Mouse (Mus musculus) liver, embryonic 13.5 days (tissue): ENCODE measurements at regions not wholly inside any gene's neighbourhood (a gene's known extent, or its start where the extent isn't known, plus 50 kb on each side); places are given as distances from the start of the nearest gene placed in this dataset.
A peak's percentile ranks its signal among the peaks of the same experiment; 100 is the strongest.

Source experiments
- ATAC-seq: fragments of 200-750 bp; cut with Nextera tagmentation; 2 replicates; pipeline ENCODE4 v1.8.0; 2017; ENCODE audit warnings: low read depth, mild to moderate bottlenecking, moderate number of reproducible peaks, moderate library complexity
- DNase-seq: peaks from one replicate; pipeline ENCODE4 v3.0.0; 2022
- H3K27ac ChIP-seq: fragments of 300-500 bp; sonication (generic); 2 replicates; pipeline ENCODE4 v1.5.1; 2015; ENCODE audit warnings: moderate library complexity, mild to moderate bottlenecking, inconsistent platforms
- H3K27me3 ChIP-seq: fragments of 300-500 bp; sonication (generic); 2 replicates; pipeline ENCODE4 v1.6.1; 2015; ENCODE audit warnings: mild to moderate bottlenecking, inconsistent platforms
- H3K36me3 ChIP-seq: fragments of 300-500 bp; sonication (generic); 2 replicates; pipeline ENCODE4 v1.6.1; 2015; ENCODE audit warnings: mild to moderate bottlenecking, inconsistent platforms
- H3K4me1 ChIP-seq: fragments of 300-500 bp; sonication (generic); replicated peaks from 2 replicates; pipeline ENCODE4 v1.6.1; 2015; ENCODE audit warnings: inconsistent platforms
- H3K4me2 ChIP-seq: fragments of 300-500 bp; sonication (generic); 2 replicates; pipeline ENCODE4 v1.6.1; 2015; ENCODE audit warnings: inconsistent platforms, mild to moderate bottlenecking, moderate library complexity
- H3K4me3 ChIP-seq: fragments of 300-500 bp; sonication (generic); replicated peaks from 2 replicates; pipeline ENCODE4 v1.5.1; 2015; ENCODE audit warnings: mild to moderate bottlenecking, inconsistent platforms
- H3K9ac ChIP-seq: fragments of 300-500 bp; sonication (generic); 2 replicates; pipeline ENCODE4 v1.6.1; 2015; ENCODE audit warnings: mild to moderate bottlenecking, inconsistent platforms
- H3K9me3 ChIP-seq: fragments of 300-500 bp; sonication (generic); replicated peaks from 2 replicates; pipeline ENCODE4 v1.6.1; 2016; ENCODE audit warnings: inconsistent platforms
- WGBS: fragments of 180-500 bp; shearing (Covaris S2); methylation state at CpG from one replicate; pipeline ENCODE4 v1.1.7; 2015; ENCODE audit not compliant: insufficient replicate concordance; 5-methylcytosine and 5-hydroxymethylcytosine counted together

GRCm38 (mm10) chr4:55207749-55208385, 142.0 kb upstream of the Rad23b start:
- Histone ChIP-seq H3K4me3 (no peak overlapping the region), H3K27me3 (no peaks in the 10 kb centered on the region), H3K4me2 (no peak overlapping the region), H3K36me3 (no peaks in the 10 kb centered on the region), H3K4me1 (no peaks in the 10 kb centered on the region), H3K27ac (no peak overlapping the region), H3K9ac (no peak overlapping the region), H3K9me3 (no peaks in the 10 kb centered on the region)
- 56% methylated on average over 13 of the region's 13 CpGs for WGBS
- DNase-seq (no peak), ATAC-seq (no peak)

- Histone ChIP-seq H3K27ac (no peak overlapping the region), H3K36me3 (no peaks in the 10 kb centered on the region), H3K9ac (no peak overlapping the region), H3K9me3 (no peaks in the 10 kb centered on the region), H3K4me1 (no peaks in the 10 kb centered on the region), H3K4me3 (no peak overlapping the region), H3K4me2 (no peak overlapping the region), H3K27me3 (no peaks in the 10 kb centered on the region)
- ATAC-seq (no peak), DNase-seq (no peak)
- WGBS: 17% methylated on average over 21 of the region's 21 CpGs
Measured at GRCm38 (mm10) chr4:55208386-55209345, 141.2 kb upstream of the Rad23b start.

GRCm38 (mm10) chr4:55215425-55216174, 134.2 kb upstream of the Rad23b start:
- DNase-seq (no peak), ATAC-seq (no peak)
- H3K9ac ChIP-seq: no peak overlapping the region
- H3K36me3 ChIP-seq: no peaks in the 10 kb centered on the region
- no peaks in the 10 kb centered on the region for H3K9me3 ChIP-seq
- no peaks in the 10 kb centered on the region for H3K27me3 ChIP-seq
- 54% methylated on average over 9 of the region's 9 CpGs for WGBS
- no peak overlapping the region for H3K4me2 ChIP-seq
- no peak overlapping the region for H3K4me3 ChIP-seq
- no peaks in the 10 kb centered on the region for H3K4me1 ChIP-seq
- no peak overlapping the region for H3K27ac ChIP-seq

DNA sequence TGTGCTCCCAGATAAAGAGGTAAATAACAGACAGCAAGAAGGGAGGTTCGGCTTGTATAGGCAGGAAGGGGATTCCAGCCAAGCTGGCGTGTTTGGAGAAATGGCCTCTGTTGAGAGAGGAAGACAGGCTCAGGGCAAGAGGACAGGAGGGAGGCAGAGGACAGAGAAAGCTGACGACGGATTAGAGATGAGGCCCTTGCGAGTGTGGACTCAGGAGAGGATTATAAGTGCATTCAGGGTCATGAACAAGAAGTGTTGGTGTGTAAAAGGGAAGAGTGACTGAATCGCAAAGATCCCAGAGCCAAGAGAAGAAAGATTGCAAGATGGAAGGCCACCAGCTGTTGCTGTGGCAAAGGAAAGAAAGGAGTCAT, 133.7 kb upstream of the Rad23b start:
- ATAC-seq (no peak), DNase-seq (no peak)
- Histone ChIP-seq H3K36me3 (no peaks in the 10 kb centered on the region), H3K27me3 (no peaks in the 10 kb centered on the region), H3K9ac (no peak overlapping the region), H3K4me2 (no peak overlapping the region), H3K27ac (no peak overlapping the region), H3K4me3 (no peak overlapping the region), H3K4me1 (no peaks in the 10 kb centered on the region), H3K9me3 (no peaks in the 10 kb centered on the region)
- WGBS: 73% methylated on average over 6 of the region's 6 CpGs

DNA sequence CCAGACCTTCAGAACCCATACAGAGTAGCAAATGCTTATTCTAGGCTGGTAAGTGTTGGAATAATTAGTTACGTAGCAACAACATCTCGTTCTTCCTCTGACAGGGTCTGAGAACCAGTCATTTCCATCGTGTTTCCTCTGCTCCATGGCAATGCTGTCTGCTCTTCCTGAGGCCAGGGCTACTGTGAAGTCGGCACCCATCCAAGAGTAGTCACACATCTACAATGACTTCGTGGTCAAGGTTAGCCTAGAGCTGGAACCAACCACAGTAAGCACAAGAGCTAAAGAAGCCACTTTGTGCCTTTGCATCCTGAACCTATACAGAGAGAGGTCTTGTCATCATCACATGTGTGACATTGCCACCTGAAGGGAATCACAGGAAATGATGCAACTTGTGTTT, 124.1 kb upstream of the Rad23b start:
- no peak for ATAC-seq
- WGBS: 51% methylated on average over 5 of the region's 5 CpGs

DNA sequence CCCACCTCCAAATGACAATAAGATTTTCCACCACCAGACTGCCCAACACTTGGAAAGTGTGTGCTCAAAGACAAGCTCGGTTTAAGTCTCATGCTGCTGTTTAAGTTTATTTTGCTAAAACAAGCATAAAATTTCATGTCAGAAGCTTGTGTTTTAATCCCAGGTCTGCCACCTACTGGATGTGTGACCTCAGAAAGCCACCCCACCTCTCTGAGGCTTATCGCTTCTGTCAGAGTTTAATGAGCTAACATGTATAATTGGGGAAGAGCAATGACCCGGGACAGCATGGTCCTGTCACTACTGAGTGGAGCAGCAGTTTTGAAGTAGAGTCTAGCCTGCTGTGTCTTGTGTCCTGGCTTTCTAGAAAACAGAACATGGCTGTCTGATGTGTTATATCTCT, 122.4 kb upstream of the Rad23b start:
- H3K36me3 ChIP-seq: no peaks in the 10 kb centered on the region
- H3K27ac ChIP-seq: no peak overlapping the region
- H3K4me1 ChIP-seq: no peaks in the 10 kb centered on the region
- WGBS: 41% methylated on average over 3 of the region's 3 CpGs
- ATAC-seq: no peak
- no peak overlapping the region for H3K4me3 ChIP-seq
- no peaks in the 10 kb centered on the region for H3K27me3 ChIP-seq
- H3K9ac ChIP-seq: no peak overlapping the region
- DNase-seq: no peak
- H3K9me3 ChIP-seq: no peaks in the 10 kb centered on the region
- no peak overlapping the region for H3K4me2 ChIP-seq

More for the DNA sequence above, 124.1 kb upstream of the Rad23b start:
- Histone ChIP-seq H3K27ac (no peak overlapping the region), H3K36me3 (no peaks in the 10 kb centered on the region), H3K9me3 (no peaks in the 10 kb centered on the region), H3K9ac (no peak overlapping the region), H3K4me1 (no peaks in the 10 kb centered on the region), H3K4me3 (no peak overlapping the region), H3K27me3 (no peaks in the 10 kb centered on the region), H3K4me2 (no peak overlapping the region)
- DNase-seq: no peak

GRCm38 (mm10) chr4:55231522-55231921, 118.3 kb upstream of the Rad23b start:
- no peak overlapping the region for H3K27ac ChIP-seq
- ATAC-seq (no peak), DNase-seq (no peak)
- no peaks in the 10 kb centered on the region for H3K4me1 ChIP-seq
- no peaks in the 10 kb centered on the region for H3K27me3 ChIP-seq
- no peak overlapping the region for H3K4me3 ChIP-seq
- H3K4me2 ChIP-seq: no peak overlapping the region
- no peak overlapping the region for H3K9ac ChIP-seq
- H3K36me3 ChIP-seq: no peaks in the 10 kb centered on the region
- no peaks in the 10 kb centered on the region for H3K9me3 ChIP-seq
- 24% methylated on average over 4 of the region's 4 CpGs for WGBS

DNA sequence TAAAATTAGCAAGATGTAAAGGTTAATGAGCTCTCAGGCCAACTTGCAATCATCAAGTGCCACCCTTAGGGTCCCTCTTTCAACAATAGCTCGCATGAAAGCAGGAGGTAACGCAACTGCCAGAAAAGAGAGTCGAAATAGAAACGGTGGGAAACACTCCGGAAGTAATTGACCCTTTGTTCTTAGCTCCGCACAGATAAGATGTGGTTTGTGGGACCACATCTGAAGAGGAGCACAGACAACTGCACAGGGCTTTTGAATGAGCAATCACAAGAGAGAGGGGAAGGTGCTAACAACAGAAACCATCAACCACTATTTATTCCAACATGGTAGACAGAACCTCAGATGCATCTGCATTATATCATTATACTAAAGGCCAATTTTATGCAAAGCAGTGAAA, 112.0 kb upstream of the Rad23b start:
- Histone ChIP-seq H3K27me3 (no peaks in the 10 kb centered on the region), H3K4me1 (no peaks in the 10 kb centered on the region), H3K4me2 (no peak overlapping the region), H3K9me3 (no peaks in the 10 kb centered on the region), H3K36me3 (no peaks in the 10 kb centered on the region), H3K9ac (no peak overlapping the region), H3K4me3 (no peak overlapping the region), H3K27ac (no peak overlapping the region)
- ATAC-seq (no peak), DNase-seq (no peak)
- 34% methylated on average over 6 of the region's 6 CpGs for WGBS

DNA sequence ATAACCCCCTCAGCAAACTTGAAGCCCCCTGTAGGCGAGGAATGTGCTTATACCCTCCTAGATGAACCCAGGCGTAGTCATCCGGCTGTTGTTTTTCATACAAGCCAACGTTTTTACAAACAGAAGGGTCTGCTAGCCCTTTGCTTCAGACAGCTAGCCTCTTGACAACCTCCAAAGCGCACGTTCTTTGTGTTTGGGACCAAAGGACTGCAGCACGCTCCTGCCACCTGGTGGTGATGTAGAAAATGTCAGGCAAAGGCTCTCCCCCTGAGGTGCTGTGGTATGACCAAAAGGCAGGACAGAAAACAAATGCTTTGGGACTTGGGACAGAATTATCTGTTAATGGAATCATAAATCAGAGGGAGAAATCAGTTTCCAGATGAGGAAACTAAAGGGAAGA, 109.4 kb upstream of the Rad23b start:
- Histone ChIP-seq H3K36me3 (no peaks in the 10 kb centered on the region), H3K9me3 (no peaks in the 10 kb centered on the region), H3K27me3 (no peaks in the 10 kb centered on the region), H3K4me3 (no peak overlapping the region), H3K27ac (no peak overlapping the region), H3K4me1 (no peaks in the 10 kb centered on the region), H3K9ac (no peak overlapping the region), H3K4me2 (no peak overlapping the region)
- WGBS: 5% methylated on average over 7 of the region's 7 CpGs
- ATAC-seq (no peak), DNase-seq (peak; percentile 16)

- Histone ChIP-seq H3K4me3 (no peak overlapping the region), H3K27me3 (no peaks in the 10 kb centered on the region), H3K9me3 (no peaks in the 10 kb centered on the region), H3K36me3 (no peaks in the 10 kb centered on the region), H3K27ac (no peak overlapping the region), H3K4me1 (no peaks in the 10 kb centered on the region), H3K4me2 (no peak overlapping the region), H3K9ac (no peak overlapping the region)
- DNase-seq (no peak), ATAC-seq (no peak)
- 59% methylated on average over 4 of the region's 4 CpGs for WGBS
Measured at GRCm38 (mm10) chr4:55242331-55242730, 107.5 kb upstream of the Rad23b start.
